Mouse (Mus musculus) small intestine, adult 2 months (tissue): ENCODE results near the gene Acmsd.

Experiments
- CTCF ChIP-seq: fragments of 200-500 bp; IDR thresholded peaks from 2 replicates; pipeline ENCODE4 v1.5.1; 2012; ENCODE audit warnings: low read depth, mild to moderate bottlenecking, control low read depth, inconsistent platforms, low read length, moderate library complexity, mixed read lengths; ENCODE audit not compliant: insufficient replicate concordance, insufficient read length; ENCODE audit errors: extremely low read depth
- POLR2A ChIP-seq: fragments of 200-500 bp; IDR thresholded peaks from 2 replicates; pipeline ENCODE4 v1.6.1; 2012; ENCODE audit warnings: low read depth, mild to moderate bottlenecking, control low read depth, inconsistent platforms, low read length, moderate library complexity

GRCm38 (mm10) chr1:127783862-127784261, 54.6 kb downstream of the Acmsd start:
- TF ChIP-seq POLR2A = no peak
- TF ChIP-seq CTCF = no peak
